Mouse (Mus musculus) megakaryocyte, adult 5-6 weeks (primary cell): ENCODE measurements around the gene Zfp866. TPM values are rescaled to one million over a fixed set of nuclear protein-coding genes. Genes with fewer than 3 reads are reported as not detected.

Source experiments
- ATAC-seq: 2 replicates; pipeline ENCODE4 v1.8.0; 2016; ENCODE audit warnings: mild to moderate bottlenecking, inconsistent platforms; ENCODE audit not compliant: poor library complexity, severe bottlenecking
- total RNA-seq, 2 experiments: library from RNA; stranded (forward) in 1 of 2; stranded (reverse) in 1 of 2; fragments of 153-499, 151-499 nt in 1 of 2; fragments of 221-1000, 200-1000 nt in 1 of 2; gene quantifications; 2 replicates each; pipeline versions ENCODE4 v1.2.3 to v1.2.4; 2015 to 2017

Zfp866 gene
- total RNA-seq, 2 experiments from 2014 or later, result 23.6 to 24.9 TPM

DNA sequence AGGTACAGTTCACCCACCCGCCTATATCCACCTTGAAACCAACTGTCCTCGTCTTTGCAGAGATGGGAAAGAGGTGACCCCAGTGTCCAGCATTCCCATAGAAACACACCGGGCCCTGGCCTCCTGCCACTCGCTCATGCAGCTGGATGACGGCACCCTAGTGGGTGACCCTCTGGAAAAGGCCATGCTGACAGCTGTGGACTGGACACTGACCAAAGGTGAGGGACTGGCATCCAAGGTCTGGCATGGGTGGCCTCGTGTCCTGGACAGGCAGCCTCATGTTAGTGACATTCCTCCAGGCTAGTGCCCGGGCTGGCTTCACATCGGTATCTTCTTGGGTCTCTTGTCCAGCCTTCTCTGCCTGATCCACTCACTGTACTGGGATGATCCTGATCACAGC is 8.3 kb upstream of the Zfp866 start:
- ATAC-seq, result no peak

DNA sequence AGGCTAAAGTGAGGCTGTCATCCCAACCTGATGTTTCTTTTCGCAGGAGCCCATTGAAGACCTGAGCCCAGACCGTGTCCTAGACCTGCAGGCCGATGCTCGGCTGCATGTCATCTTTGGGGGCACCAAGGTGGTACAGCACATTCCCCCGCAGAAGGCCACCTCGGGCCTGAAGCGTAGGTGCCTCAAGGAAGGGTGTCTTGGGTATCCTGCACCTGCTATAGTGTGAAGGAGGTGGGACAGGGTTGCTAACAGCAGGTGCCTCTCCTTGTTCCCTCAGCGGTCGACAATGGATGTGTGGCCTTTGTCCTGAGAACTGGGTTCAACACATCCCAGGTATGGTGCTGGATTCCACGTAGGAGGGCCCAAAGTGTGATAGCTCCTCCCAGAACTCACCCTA is 6.7 kb upstream of the Zfp866 start:
- ATAC-seq, result no peak

DNA sequence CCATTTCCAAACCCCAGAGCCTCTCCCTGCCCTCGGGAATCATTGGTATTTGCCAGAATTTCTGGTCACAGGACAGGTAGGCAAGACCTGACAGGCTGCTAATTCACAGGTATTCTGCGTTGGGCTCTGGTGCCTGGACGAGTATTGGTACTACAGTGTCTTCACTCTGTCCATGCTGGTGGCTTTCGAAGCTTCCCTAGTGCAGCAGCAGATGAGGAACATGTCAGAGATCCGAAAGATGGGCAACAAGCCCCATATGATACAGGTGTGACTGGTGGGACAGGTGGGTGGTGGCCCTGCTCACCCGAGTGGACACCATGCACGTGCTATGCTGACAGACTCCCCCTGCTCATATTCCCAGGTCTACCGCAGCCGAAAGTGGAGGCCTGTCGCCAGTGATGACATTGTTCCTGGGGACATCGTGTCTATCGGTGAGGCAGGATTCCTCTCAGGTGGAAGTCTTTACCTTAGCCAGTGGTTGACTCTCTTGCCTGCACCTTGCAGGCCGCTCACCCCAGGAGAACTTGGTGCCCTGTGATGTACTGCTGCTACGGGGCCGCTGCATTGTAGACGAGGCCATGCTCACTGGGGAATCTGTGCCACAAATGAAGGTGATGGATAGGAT is 5.9 kb upstream of the Zfp866 start:
- no peak for ATAC-seq

DNA sequence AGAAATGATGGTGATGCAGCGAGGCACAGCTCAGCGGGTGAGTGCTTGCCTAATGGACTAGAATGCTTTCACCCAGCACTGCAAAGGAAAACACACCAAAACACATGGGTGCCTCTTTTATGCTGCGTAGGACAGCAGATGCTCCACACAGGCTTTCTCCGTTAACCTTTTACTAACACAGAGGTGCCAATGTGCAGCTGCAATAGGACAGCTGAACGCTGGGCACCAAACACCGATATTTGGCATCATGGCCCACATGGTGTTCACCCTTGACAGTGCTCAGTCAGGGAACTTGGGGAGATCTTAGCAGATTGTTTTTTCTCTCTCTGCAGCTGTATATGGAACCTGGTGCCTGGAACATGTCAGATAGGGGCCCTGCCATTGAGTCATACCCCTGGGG is 3.9 kb upstream of the Zfp866 start:
- no peak for ATAC-seq

DNA sequence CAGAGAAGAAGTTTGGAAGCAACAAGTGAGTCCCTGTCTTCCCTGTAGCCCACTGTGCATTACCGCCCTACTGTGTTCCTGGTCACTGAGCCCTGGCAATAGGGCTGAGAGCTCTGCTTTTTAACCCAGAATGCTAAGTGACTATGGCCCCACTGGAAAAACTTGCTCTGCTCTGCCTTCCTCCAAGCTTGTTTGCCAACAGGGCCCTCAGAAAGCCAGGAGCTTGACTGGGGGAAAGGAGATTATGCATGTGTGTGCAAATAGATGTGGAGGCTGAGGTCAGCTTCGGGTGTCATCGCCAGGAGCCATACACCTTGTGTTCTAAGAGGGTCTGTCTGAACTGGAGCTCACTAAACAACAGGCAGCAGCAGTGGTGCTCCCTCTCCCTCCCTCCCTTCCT is 3.1 kb upstream of the Zfp866 start:
- no peak for ATAC-seq

DNA sequence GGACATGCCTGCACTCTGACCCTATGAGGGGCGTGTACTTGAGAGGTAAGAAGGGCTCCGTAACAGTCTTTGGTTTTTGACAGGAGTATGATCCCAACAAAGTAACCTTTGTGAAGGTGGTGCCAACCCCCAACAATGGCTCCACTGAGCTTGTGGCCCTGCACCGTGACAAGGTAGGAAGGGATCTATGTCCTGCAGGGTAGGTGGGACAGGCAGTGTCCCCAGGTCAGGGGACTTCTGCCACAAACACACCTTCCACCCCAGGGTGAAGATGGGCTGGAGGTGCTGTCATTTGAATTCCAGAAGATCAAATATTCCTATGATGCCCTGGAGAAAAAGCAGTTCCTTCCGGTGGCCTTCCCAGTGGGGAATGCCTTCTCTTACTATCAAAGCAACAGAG is 2.7 kb upstream of the Zfp866 start:
- ATAC-seq, result no peak

DNA sequence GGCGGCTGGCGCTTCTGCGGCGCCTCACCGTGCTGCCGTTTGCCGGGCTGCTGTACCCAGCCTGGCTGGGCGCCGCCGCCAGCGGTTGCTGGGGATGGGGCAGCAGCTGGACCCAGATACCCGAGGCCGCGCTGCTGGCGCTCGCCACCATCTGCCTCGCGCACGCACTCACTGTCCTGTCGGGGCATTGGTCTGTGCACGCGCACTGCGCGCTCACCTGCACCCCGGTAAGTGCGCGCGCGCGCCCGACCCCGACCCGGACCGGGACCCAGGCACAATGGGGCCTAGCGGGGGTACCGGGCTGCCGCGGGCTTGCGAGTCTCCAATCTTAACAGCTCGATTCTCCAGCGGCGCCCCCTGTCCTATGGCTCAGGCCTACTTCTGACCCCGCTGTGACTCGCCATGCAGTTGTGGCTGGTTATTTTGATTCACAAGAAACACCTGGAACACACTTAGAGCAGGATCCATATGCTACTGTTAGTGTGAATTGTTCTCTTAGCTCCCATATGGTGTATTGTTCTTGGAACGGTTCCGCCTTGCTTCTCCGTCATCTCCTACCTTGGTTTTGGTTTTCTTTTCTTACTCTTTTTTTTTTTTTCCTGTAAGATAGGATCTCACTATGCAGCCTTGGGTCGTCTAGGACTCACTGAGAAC is 564 bp upstream of the Zfp866 start:
- ATAC-seq, result 0 out of 2 replicates have a peak, but pooled peaks have one; percentile 3

DNA sequence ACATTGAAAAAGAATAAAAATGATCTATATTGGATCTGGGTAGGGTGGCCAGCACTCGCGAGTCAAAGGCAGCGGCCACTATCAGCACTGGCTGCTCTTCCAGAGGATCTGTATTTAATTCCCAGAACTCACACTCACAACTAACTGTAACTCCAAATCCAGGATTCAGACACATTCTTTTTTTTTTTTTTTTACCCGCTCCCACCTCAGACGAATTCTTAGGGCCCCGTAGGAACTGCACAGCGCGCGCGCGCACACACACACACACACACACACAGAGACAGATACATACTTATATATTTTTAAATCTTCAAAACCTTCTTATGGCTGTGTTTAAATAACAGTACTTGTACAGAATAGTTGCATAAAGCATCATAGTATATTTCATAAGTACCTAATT is 614 bp downstream of the Zfp866 start:
- ATAC-seq, result no peak

DNA sequence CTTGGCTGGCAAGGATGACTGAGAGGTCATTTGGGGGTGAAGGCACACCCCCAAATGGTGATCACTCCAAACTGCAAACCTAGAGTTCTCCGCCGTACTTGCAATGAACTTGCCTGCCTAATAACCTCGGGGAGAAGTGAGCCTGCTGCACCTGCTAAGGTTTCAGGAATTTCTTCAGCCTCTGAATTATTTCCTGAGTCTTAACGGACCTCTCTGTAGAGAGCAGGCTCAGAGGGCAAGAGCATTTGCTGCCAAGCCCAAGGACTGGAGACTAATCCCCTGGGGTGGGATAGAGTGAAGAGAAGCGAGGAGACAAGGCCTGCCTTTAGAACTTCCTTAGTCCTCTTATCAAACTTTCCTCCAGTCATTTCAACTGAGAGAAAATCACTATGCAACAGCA is 1.2 kb downstream of the Zfp866 start:
- no peak for ATAC-seq

DNA sequence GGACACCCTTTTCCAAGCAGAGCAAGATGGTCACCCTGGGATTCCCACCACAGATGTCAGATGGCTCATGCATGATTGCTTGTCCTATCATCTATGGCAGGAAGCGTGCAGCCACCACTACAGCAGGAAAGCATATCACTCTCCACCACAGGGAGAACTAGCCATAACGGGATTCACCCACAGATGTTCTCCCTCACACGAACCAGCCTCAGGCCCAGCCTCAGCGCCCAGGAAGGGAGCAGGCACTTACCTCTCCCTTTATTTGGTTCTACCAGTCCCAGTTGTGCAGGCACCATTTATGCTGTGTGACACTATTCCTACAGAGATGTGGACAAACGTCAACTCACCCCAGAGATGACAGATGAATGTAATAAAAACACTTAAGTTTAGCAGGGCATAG is 1.9 kb downstream of the Zfp866 start:
- no peak for ATAC-seq

DNA sequence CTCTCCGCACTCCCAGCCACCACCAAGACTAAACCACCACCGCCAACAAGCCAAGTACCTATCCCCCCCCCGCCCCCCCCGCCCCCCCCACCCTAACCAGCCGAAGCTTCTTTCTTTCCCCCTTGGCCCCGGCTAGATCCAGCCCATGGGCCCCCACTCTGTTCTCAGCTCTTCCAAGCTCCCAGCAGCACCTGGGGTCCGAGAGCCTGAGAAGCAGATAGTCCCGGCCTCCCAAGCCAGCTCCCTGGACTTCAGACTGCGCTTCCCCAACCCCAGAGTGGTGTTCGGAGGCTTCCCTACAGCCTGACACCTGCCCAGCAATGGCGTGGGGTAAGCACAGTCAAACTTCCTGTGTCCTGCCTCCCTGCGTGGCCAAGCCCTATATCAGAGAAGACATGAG is 13.9 kb downstream of the Zfp866 start:
- no peak for ATAC-seq

DNA sequence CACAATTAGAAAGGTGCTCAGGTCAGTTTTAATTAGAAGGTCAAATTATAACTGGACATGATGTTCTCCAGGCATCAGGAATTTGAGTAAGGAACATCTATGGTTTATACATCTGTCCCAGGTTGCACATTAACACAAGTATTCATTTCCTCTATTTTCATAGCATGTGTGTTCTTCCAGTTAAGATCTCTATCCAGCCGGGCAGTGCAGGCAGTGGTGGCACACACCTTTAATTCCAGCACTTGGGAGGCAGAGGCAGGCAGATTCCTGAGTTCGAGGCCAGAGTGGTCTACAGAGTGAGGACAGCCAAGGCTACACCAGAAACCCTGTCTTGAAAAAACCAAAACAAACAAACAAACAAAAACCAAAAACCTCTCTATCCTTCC is 15.8 kb downstream of the Zfp866 start:
- peak; percentile 56 for ATAC-seq

DNA sequence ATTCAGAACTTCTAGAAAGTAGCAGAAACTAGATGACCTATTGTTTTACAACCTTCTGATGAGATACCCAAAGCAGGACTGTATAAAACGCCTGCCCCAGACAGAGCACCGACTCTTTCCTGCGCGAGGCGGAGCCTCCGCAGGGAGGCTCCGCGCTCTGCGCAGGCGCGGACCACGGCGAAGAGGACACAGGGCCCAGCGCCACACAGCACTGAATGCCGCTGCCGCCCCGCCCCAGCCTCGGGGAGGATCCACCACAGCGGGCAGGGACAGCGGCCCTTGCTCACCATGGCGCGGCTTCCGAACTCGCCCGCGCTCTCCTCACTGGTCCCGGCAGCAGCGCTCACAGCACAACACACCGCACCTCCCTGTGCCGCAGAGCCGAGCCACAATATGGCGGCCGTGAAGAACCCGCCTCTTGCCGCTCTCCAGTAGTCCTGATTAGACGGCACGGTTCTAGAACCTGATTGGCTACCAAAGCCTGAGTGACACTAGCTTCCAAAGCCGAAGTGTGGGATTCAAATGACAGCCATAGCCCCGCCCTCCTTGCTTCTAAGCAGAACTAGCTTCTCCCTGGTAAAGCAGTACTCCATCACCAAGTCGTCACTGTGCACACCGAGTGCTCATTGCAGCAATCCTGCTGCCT is 16.4 kb downstream of the Zfp866 start, which contains the start of gene Gm20422:
Gene Gm20422, minus strand, starts transcription at position 384 of the 646 bp plus-strand sequence.
- peak; percentile 98 for ATAC-seq

DNA sequence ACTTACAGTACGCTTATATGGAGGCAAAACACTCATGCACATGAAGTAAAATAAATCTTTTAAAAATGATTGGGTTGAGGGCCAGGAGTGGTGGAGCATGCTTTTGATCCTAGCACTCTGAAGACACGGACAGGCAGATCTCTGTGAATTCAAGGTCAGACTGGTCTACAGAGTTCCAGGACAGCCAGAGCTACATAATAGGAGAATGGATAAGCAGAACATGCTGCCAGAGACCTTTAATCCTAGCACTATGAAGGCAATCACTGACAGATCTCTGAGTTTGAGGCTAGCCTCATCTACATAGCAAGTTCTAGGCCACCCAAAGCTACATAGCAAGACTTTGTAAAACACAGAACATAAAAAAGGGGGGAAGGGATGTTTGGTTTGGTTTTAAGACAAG is 18.9 kb downstream of the Zfp866 start:
- no peak for ATAC-seq

DNA sequence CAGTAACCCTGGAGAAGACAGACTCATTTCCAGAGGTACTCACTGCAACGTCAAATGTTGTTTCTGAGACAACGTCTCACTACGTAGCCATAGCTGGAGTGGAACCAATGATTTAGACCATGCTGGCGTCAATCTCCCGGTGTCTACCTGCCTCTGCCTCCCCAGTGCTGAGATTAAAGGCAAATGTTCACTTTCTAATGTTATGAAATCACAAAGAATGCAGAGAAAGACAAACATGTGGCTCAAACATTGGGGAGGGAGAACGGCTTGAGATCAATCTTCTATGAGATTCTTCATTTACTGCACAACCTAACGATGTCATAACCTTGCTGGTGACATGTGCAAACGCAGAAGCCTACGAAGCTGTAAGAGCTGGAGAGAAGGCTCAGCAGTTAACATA is 19.8 kb downstream of the Zfp866 start:
- no peak for ATAC-seq

DNA sequence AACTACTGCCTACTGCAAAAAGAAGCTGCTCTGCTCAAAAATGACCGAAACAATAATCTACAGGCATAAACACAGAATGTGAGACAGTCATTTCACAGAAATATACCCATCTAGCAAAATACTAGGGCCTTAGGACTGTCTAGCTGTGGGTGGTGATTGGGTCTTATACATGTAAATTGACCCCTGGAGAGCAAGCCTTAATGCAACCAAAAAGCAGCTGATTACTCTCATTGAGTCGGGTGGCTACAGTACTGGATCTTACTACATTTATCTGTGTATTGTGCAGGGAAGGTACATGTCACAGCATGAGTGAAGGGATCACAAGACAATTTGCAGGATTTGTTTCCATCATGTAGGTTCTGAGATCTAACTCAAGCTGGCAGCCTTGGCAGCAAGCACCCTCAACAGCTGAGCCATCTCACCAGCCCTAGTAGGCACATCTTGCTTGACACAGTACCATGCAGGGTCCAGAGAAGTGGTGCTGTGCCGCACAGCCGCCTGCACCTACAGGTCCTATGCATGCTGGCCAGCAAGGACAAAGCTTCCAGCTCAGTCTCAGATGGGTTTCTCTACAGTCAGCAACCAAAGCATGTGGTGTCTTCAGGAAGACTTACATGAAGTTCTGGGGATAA is 29.0 kb downstream of the Zfp866 start:
- ATAC-seq, result no peak

DNA sequence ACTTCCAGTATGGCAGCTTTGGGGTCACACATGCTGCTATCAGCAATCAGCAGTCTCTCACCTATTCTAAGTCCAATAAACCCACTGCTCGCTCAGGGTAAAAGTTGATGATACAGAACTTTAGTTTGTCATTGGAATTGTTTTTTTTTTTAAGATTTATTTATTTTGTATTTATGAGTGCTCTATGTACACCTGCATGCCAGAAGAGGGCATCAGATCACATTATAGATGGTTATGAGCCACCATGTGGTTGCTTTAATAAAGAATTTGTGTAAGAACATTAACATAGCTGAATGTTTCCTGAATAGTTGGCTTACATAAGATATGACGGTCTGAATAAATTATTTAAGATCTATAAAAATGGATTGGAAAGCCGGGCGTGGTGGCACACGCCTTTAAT is 32.7 kb downstream of the Zfp866 start:
- ATAC-seq, result no peak

DNA sequence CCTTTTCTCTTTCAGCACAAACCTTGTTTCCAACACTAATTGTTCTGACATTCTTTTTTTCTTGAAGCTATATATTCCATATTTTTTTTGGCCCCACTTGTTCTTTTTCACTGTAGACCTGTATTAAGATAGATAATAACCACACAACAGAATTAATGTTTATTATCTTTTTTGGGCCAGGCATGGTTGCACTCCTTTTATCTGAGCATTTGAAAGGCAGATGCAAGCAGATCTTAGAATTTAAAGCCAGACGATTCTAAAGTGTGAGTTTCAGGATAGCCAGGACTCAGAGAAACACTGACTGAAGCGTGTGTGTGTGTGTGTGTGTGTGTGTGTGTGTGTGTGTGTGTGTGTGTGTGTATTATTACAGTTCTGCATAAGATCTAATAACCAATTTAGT is 38.5 kb downstream of the Zfp866 start:
- no peak for ATAC-seq

DNA sequence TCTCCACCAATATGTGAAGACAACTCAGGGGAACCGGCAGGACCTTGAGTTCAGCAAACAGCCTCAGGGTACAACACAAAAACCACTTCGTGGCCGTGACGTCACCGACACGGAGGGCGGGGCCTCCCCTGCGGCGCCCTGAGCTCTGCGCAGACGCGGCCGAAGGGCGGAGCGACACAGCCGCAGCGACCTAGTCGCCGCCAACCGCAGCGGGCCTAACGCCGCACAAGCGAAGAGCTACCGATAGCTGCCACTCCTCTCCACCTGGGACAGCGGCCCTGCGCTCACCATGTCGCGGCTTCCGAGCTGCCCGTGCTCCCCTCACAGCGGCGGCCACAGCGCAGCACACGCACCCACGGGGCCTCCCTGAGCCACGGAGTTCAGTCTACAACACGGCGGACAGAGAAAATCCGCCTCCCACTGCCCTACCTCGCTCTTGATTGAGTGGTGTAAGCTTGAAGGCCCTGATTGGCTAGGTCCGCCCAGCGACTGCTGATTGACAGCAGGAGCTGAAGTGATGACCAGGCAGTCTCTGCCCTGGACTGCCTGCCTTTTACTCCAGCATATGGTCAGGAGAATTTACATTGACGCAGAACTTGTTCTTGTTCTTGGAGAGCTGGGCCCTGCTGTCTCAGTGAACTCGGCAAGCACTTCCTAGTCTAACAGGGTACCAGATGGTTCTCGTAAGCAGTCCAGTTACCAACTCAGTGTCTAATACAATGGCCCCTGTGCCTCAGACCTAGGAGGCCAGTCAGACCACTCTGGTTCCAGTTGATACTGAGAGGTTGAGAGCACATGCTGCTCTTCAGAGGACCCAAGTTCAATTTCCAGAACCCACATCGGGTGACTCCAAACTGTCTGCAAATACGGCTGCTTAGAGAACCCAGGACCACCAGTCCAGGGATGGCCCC is 41.2 kb downstream of the Zfp866 start, which contains the start of gene Zfp963:
Gene Zfp963, minus strand, starts transcription at position 427 of the 911 bp plus-strand sequence.
- peak; percentile 96 for ATAC-seq

DNA sequence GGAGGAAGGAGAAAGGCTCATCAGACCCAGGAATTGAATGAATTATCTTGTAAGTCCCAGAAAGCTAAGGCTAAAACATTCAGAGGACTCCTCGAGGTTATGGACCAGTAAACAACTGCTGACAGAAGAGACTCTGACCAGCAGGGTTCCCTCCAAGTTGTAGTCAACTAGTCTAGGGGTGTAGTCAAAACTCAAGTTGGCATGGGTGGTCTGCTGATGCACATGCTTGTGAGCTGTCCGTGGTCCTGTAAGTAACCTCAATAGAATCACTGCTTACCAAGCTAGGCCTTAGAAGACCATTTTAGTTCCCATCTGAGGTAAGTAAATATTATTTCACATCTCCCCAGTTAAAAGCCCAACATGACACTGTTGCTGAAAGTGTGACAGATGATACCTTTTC is 49.7 kb downstream of the Zfp866 start:
- no peak for ATAC-seq

DNA sequence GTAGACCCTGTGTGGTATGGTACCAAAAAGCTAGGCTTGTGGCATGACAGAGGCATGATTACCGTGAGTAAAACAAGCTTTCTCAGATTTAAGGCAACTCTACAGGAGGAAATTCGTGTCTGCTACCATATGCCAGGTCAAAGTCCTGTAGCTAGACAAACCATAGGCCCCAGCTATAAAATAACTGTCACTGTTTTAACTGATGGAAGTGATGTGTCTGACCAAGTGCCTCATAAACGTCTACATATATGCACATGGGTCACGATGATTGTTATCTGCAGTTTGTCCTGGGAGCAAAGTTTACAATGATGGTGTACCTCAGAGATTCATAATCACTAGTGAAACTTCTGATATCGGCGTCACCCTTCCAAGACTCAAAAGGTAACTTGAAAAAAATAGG is 50.2 kb downstream of the Zfp866 start:
- no peak for ATAC-seq
